Mouse (Mus musculus) MEL (cell line): ENCODE results near the gene Esr1.

Experiments
- CTCF ChIP-seq, 3 experiments: IDR thresholded peaks in 2 of 3; conservative IDR thresholded peaks in 1 of 3; 2 replicates each; pipeline ENCODE4 v1.5.1; 2011 to 2012; ENCODE audit warnings: low read length in 3 of 3, low read depth in 2 of 3, mild to moderate bottlenecking in 2 of 3, improper control_type of control experiment in 1 of 3, inconsistent platforms in 1 of 3, mixed read lengths in 1 of 3, moderate library complexity in 1 of 3; ENCODE audit not compliant: control insufficient read depth in 1 of 3, insufficient read depth in 1 of 3, poor library complexity in 1 of 3, severe bottlenecking in 1 of 3
- EP300 ChIP-seq, 2 experiments: IDR thresholded peaks; 2 replicates each; pipeline ENCODE4 v1.6.1; 2011; ENCODE audit warnings: improper control_type of control experiment in 2 of 2, low read length in 2 of 2, low read depth in 1 of 2, mild to moderate bottlenecking in 1 of 2
- GATA1 ChIP-seq: IDR thresholded peaks from 2 replicates; pipeline ENCODE4 v1.6.1; 2011; ENCODE audit warnings: low read depth, low read length, improper control_type of control experiment
- HCFC1 ChIP-seq: IDR thresholded peaks from 2 replicates; pipeline ENCODE4 v1.6.1; 2012; ENCODE audit warnings: low read depth, mild to moderate bottlenecking, inconsistent platforms, low read length, improper control_type of control experiment, moderate library complexity
- MAZ ChIP-seq: IDR thresholded peaks from 2 replicates; pipeline ENCODE4 v1.6.1; 2012; ENCODE audit warnings: low read depth, mild to moderate bottlenecking, inconsistent platforms, low read length, improper control_type of control experiment
- MEF2A ChIP-seq: IDR thresholded peaks from 2 replicates; pipeline ENCODE4 v1.6.1; 2014; ENCODE audit warnings: low read depth, mild to moderate bottlenecking, inconsistent platforms, low read length, improper control_type of control experiment; ENCODE audit not compliant: poor library complexity, insufficient replicate concordance, severe bottlenecking; ENCODE audit errors: extremely low read depth
- POLR2A ChIP-seq, 2 experiments: IDR thresholded peaks; 2 replicates each; pipeline ENCODE4 v1.6.1; 2011 to 2012; ENCODE audit warnings: low read length in 2 of 2, mild to moderate bottlenecking in 2 of 2, control low read depth in 1 of 2, improper control_type of control experiment in 1 of 2, low read depth in 1 of 2, moderate library complexity in 1 of 2; ENCODE audit not compliant: control insufficient read depth in 1 of 2, insufficient read depth in 1 of 2, poor library complexity in 1 of 2
- TBP ChIP-seq: IDR thresholded peaks from 2 replicates; pipeline ENCODE4 v1.8.0; 2011; ENCODE audit warnings: low read depth, low read length, improper control_type of control experiment
- TCF12 ChIP-seq: IDR thresholded peaks from 2 replicates; pipeline ENCODE4 v1.6.1; 2014; ENCODE audit warnings: low read depth, mild to moderate bottlenecking, inconsistent platforms, low read length, improper control_type of control experiment, moderate library complexity
- USF2 ChIP-seq, 2 experiments: IDR thresholded peaks; 2 replicates each; pipeline ENCODE4 v1.6.1; 2011 to 2012; ENCODE audit warnings: improper control_type of control experiment in 2 of 2, low read length in 2 of 2, borderline replicate concordance in 1 of 2, inconsistent platforms in 1 of 2, low read depth in 1 of 2, mild to moderate bottlenecking in 1 of 2; ENCODE audit not compliant: insufficient read depth in 1 of 2
- ZMIZ1 ChIP-seq: IDR thresholded peaks from 2 replicates; pipeline ENCODE4 v1.6.1; 2012; ENCODE audit warnings: low read depth, mild to moderate bottlenecking, inconsistent platforms, low read length, improper control_type of control experiment, moderate library complexity

- TF ChIP-seq MAZ (no peak), CTCF (IDR thresholded peaks at IDR 0.05 in 2 of 3, conservative IDR thresholded peaks at IDR 0.05 in 1 of 3; ENCODE audit: control insufficient read depth in 1 of 3, insufficient read depth in 1 of 3, low read depth in 2 of 3, low read length in 3 of 3, poor library complexity in 1 of 3, severe bottlenecking in 1 of 3) (no peak), POLR2A (IDR thresholded peaks at IDR 0.05; ENCODE audit: control insufficient read depth in 1 of 2, insufficient read depth in 1 of 2, low read depth in 1 of 2, low read length in 2 of 2, poor library complexity in 1 of 2) (no peak), EP300 (IDR thresholded peaks at IDR 0.05; ENCODE audit: low read depth in 1 of 2, low read length in 2 of 2) (no peak), ZMIZ1 (no peak), USF2 (IDR thresholded peaks at IDR 0.05; ENCODE audit: borderline replicate concordance in 1 of 2, insufficient read depth in 1 of 2, low read depth in 1 of 2, low read length in 2 of 2) (no peak), TBP (no peak), MEF2A (no peak), GATA1 (no peak), TCF12 (no peak), HCFC1 (no peak)
Observed at GRCm38 (mm10) chr10:4673311-4673816, 62.0 kb downstream of the Esr1 start.
